Mouse (Mus musculus) ovary, postnatal 10 days (tissue): ENCODE results near the gene C1qtnf2.

Source experiments
- DNase-seq: peaks from one replicate; pipeline ENCODE4 v3.0.0; 2022; ENCODE audit warnings: low spot score

C1qtnf2 gene

DNA sequence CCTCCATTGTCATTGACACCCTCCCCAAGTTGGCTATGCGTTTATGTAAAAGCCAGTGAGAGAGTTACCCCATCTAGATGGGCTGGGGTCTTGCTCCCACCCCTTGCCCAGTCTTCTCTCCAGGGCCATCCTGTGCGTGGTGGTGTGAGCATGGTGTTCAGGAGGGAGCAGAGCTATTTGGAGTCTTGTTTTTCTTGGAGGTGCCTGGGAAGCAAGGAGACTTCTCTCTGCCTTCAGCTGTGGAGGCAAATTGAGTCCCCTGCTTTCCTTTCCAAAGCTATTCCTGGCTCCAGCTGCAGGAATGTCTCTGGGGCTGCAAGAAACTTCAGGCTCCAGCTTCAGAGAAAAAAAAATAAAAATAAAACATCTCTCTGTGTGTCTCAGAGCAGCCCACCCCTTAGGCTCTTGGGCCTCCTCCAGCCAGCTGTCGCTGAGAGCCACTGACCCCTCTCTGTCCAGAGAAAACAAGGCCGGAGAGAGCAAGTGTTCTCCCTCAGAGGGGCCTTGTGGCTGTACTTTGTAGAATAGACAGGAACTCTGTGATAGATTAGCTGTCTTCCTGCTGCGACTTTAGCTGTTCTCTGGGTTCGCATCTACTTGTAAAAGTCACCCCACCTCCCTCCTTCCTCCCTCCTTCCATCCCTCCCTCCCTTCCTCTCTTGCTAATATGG lies 9.2 kb downstream of the C1qtnf2 start:
- no peak for DNase-seq

DNA sequence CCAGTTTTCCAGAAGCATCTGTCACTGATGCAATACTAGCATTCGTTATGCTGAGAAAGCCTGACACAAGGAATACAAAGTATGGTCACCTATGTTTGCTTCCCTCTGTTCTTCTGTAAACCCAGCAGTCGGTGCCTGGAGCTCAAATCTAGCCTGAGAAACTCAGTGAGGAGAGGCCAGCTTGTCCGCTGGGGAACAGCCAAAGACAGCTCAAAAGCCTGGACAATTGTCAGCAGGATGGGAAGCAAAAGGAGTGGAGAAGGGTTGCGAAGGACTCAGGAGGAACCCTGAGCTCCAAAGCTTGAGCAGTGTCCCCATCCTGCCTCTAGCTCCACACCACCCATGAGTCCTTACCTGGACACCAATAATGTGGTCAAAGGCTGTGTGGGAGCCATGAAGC lies 10.0 kb downstream of the C1qtnf2 start:
- DNase-seq: no peak

DNA sequence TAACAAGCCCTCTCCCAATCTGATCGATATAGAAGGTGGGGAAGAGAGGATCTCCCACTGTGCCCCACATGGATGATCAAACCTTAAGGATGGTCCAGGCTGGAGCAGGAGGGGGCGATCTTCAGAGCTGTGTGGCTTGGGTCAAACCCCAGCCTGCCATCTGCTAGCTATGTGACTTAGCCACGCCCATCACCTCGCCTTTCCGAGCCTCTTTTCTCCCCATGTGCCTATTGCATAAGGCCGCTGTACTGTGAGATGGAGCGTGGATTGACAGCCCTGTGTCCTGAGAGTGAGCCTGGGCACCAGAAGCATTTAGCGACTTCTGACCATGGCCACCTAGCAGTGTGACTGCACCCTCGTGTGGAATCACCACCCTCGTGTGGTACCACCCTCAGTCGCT lies 10.6 kb downstream of the C1qtnf2 start:
- no peak for DNase-seq

DNA sequence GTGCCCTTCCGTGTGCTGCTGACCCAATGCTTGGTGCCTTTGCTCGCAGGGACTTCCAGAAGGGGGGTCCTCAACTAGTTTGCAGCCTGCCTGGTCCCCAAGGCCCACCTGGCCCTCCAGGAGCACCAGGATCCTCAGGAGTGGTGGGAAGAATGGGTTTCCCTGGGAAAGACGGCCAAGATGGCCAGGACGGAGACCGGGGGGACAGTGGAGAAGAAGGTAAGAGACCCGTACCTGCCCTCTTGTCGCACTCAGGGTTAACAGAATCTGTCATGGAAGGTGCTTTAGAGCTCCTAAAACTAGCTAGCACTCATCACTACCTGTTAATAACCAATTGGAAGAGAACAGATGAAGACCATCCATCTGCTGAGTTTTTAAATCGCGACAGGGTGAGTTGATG lies 11.8 kb downstream of the C1qtnf2 start:
- no peak for DNase-seq

DNA sequence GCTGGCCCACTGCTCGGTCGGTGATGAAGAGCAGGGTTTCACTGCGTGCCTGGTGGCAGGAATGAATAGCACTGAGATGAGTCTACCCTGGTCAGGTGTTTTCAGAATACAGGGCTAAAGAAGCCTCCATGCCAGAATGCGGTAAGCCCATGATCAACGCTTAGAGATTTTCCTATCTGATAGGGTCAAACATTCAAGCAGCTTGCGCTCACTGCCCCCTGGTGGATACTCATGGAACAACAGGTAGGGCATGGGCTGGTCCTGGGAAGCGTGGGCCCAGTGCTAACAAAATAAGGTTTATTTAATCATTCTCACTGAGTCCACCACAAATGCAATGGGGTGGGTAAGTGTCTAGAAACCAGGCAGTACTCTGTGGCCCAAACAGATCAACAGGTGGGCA lies 18.6 kb downstream of the C1qtnf2 start:
- DNase-seq: peak; percentile 54

DNA sequence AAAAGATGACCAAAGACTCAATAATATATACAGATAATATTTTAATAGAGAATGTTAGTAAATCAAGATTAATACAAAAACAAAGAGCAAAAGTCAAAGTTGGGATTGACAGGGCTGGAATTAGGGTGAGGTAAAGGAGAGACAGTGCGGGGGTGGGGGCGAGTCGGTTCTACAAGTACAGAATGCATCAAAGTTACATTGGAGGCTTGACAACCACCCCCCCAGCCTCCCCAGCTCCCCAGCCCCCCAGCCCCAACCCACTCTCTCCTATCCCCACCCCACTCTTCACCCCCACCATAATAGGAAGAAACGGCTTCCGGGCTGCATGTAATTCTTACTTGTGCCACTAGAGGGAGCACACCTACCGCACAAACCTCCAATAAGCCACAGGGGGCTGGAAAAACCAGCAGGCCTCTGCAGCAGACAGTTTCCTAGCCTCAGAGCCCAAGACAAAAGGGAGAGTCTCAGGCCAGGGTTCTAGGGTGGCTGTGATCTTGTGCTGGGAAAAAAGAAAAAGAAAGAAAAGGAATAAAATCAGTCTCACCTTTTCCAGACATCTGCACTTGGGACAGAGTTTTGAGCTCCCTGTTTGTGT lies 19.8 kb downstream of the C1qtnf2 start:
- DNase-seq: peak; percentile 42

DNA sequence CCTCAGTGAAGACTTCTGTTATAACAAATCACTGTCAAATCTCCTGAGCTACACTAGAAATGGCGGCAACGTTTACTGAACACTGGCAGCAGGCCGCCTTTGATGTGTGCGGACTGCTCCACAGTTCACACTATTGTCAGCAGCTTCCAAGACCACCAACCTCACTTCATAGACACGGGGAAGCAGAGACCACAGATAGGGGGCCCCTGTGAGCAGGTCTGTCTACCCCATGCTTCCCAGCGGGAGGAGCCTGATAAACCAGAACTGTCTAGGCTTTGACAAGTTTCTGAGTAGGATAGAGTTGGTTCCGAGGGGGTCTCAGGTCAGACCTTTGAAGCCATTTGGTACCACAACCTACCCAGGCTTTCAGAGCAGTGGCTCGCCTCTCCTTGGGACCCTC lies 21.0 kb downstream of the C1qtnf2 start:
- DNase-seq: no peak

DNA sequence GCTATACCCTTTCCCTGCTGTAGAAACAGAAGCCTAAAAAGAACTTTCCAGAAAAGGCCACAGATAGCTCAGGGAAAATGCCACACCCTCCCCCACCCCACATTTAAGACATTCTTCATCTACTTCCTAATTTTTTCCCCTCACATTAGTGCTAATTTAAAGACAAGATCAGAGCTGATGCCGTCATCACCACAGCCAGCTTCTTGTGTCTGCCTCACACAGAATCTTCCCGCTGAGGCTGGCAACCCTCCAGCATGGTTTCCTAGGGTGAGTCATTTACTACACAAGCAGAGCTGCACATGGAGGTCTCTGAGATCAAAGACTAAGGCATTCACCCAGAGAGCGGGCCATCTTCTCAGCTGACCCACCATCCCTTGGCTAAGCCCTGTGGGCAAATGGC lies 21.5 kb downstream of the C1qtnf2 start:
- no peak for DNase-seq

DNA sequence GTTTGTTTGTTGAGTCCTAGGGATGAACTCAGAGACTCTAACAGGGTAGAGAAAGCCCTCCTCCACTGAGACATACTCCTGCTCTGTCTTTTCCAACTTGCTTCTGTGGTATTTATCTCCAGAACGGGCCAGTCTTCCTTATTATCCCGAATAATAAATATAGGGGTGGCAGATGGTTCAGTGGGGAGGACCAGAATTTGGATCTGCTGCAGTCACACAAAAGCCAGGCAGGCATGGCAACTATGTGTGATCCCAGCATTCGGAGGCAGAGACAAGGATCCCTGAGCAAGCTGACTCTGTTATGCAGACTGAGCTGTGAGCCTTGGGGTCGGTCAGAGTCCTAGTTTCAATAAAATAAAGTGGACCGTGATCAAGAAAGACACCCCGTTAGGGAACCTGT lies 27.2 kb downstream of the C1qtnf2 start:
- DNase-seq: no peak

DNA sequence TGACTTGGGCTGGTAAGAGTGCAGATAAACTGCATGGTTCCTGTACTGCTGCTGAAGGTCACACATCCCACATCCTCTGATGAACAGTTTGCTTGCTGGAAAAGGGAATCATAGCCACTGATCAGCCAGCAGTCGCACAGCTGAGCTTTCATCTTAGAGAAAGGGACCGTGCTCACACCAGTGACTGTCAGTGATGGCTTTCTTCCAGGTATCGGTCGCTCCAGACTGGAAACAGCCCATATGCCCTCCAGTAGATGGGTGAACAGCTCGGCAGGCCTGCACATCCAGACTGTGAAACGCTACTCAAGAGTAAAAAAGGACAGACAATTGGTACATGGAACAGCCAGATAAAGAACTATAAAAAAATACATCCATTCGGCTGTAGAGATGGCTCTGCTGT lies 31.1 kb downstream of the C1qtnf2 start:
- no peak for DNase-seq

DNA sequence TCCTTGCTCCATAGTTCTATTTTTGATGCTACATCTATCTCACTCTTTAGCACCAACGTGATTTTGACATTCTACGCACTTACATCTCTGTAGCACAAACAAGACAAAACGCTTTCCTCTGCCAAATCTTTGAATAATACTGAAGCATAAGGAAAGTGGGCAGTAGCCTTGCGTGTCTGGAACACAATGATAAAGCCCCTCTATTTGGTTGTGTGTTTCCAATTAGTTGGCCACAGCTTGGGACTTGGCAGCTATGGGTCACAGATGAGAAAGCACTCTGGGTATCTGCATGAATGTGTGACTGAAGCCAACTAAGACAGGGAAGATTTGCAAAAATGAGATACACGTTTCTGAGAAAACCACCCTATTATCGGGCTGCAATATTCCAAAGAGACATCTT lies 33.9 kb downstream of the C1qtnf2 start:
- DNase-seq: no peak

DNA sequence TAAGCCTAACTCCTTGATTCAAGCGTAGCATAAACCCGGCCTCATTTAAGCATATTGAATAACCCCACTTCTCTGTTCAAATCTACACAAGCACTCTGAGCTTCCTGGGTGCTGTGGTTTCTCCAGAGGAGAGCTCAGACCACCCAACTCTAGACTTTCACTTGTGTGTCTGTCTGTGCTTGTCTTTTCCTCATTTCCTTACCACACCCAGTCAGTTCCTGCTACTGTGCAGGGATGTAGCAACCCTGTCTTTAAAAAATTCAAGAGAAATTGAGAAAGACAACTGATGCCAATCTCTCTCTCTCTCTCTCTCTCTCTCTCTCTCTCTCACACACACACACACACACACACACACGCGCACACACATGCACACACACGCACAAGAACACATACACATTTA lies 35.8 kb downstream of the C1qtnf2 start:
- no peak for DNase-seq

DNA sequence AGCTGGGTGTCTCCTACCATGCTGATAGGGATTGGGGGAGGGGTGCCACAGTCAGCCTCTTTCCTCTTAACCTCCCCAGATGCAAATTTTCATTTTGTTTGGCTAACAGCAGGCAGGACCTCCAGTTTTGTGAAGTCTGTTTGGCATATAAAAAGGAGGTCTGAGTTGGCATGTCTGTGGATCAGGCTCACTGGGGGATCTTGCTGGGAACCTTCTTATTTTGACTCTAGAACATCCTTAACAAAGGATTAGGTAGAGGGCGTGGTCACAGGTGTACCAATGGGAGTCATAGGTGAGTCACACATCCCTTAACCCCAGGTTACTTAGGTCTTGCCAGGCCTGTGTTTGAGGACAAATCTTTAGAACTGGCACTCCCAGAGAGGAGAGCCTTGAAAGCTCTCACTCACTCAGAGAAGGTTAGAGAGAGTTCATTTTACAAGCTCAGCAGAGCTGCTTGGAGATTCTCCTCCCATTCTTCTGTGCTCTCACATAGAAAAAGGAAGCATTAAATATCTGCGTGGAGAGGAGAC lies 38.6 kb downstream of the C1qtnf2 start:
- DNase-seq: no peak

DNA sequence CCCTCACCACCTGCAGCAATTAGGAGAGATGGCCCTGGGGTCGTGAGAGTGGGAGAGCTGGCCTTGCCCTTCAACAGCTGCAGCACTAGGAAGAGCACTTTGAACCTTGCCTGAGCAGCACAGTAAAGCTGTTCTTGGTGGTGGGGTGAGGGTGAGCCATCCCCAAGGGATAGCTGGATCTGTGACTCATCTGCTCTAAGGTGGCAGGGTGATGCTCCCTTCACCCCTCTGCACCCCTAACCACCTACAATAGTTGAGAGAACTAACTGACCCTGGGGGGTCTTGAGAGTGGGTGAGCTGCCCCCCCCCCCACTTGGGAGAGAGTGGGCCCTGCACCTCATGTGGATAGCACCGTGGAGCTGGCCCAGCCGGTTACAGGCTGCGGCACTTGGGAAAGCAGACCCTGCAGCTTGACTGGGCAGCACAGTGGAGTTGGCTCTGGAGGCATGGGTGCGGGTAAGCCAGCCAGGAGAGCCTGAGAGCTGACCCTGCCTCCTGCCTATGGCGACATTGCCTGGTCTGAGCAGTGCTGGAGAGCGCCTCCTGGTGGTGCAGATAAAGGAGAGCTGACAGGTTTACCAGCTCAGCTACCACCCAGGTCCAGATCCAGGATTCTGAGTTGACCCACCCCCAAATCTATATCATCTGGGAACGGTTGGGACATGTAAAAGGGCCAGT lies 42.4 kb downstream of the C1qtnf2 start:
- DNase-seq: no peak

DNA sequence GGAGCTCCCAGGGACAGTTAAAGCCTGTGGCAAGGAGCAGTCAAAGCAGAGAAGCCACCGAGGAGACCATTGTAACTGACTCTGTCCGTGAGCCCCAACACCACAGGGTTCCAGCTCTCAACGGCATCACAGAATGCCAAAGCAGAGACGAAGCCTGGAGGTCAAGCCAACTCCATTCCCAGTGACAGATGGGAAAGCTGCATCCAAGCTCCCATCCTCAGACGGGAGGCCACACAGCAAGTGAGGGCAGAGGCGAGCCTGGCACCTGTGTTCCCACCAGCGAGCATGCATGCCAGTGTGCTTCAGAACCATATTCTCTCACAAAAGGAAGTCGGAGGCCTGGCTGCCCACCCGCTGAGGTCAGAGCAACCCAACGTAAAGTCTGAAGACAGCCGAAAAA lies 43.6 kb downstream of the C1qtnf2 start:
- DNase-seq: no peak

DNA sequence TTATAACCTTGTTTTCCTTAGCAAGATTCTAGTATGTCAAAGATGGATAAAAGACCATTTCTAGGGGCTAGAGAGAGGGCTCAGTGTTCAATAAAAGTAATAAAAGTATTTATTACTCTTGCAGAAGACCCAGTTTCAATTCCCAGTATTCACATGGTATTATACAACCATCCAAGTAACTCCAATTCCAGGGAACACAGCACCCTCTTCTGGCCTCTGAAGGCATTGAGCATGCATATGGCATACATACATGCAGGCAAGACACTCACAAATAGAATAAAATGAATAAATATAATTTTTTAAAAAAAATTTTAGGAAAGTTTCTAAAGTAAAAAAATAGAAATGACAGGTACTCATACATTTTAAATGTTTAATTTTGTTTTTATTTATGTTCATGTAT lies 44.0 kb downstream of the C1qtnf2 start:
- no peak for DNase-seq

DNA sequence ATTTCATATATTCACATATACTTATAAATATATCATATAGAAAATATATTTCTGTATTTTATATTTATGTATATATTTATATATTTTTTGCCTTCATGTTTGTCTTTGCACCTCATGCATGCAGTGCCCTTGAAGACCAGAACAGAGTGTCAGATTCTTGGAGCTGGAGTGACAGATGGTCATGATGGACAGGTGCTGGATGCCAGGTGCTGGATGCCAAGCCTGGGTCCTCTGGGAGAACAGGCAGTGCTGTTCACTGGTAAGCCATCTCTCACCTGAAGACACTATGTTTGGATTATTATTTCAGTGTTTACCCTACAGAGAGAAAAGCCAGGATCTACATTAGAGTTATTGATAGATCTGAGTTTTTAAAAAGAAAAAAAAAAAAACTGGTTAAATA lies 44.7 kb downstream of the C1qtnf2 start:
- no peak for DNase-seq

DNA sequence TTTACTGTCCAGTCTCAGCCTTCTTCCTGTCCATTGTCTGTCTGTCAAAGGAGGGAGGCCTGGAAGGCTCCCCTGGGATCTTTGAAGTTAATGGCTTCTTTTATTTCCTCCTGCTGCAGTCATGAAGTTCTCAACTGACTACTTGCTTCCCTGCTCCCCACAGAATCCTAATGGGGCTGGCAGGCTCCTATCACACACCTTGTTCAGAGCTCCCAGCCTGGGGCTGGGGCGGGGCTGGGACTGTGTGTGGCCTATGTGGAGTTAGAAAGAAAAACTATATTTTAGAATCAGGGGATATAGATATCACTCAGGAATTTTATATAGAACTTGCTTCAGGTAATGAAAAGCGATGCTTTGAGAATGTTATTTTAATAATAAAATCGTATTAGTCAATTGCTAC lies 46.4 kb downstream of the C1qtnf2 start:
- DNase-seq: no peak

DNA sequence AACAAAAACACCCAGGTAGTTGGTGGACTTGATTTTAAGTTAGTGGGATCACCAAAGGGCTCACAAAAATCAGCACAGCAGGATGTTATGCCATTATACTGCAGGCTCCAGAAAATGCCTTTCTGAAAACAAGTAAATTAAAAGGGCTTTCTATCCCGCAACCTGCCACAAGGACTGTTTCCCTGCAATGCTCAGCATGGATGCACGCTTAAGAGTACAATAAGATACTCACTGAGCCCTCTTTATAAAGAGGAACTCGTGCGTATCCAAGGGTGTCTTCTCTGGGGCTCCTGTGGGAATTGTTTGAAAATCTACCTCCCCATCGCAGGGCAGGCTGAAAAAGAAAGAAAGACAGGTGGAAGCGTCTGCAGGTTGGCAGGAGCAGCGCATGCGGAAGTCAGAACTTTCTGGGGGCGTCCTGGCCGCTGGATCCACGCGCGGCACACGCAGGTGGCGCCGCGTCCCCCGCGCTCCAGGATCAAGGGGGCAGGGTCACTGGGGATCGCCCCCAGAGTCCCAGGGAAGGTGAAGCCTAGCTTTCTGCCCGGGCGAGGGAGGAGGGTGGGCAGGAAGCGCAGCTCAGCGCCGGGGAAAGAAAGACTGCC lies 54.1 kb downstream of the C1qtnf2 start:
- DNase-seq: peak; percentile 53

DNA sequence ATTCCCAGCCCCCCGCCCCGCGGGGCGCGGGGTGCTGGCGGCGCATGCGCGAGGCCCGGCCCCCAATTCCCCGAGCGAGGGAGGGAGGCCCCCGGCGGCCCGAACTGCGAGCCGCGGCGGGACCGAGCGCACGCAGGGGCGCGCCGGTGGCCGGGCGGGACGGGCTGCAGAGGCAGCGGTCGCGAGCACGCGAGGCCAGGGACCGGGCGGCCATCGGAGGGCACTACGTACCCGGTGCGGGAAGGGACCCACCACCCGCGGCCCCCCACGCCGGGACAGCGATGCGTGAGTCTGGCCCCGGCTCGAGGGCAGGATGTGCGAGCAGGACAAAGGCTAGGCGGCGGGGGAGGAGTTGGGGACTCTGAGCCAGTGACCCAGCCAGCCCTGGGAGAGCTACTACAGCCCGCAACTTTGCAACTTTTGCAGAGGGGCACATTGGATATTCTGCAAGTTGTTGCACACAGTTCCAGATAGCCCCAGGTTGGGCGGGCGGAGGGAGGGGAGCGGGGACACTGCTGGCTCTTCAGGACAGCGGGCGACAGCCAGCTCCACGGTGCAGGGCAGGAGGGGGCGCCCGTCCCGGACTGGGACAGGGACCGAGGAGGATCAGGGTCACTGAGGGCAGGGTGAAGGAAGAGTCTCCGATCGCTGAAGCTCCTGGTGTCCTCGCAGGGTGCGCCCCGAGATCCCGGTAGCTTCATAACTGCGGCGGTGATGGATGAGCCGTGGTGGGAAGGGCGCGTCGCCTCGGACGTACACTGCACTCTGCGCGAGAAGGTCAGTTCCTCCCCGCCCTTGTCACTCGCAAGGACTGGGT lies 54.8 kb downstream of the C1qtnf2 start, which contains the start of gene Ccnjl:
Ccnjl (plus strand) TSS at position 102 of the 817 bp plus-strand sequence.
- peak; percentile 56 for DNase-seq

DNA sequence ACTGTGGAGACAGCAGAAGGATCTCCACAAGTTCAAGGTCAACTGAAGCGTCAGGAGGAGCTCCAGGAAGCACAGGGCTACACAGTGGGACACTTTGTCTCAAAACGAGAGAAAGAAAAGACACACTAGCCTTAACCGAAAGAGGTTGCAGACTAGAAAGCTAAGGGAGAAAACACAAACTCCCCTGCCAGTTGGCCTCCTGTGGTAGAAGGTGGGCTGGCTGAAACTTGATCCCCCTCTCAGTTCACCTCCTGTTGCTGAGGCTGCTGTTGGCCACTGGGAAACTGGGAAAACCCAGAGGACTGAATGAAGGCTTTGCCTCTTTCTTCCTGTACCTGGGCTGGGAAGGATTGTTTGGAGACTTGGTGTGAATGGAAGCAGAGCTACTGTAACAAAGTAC lies 56.0 kb downstream of the C1qtnf2 start:
- no peak for DNase-seq

DNA sequence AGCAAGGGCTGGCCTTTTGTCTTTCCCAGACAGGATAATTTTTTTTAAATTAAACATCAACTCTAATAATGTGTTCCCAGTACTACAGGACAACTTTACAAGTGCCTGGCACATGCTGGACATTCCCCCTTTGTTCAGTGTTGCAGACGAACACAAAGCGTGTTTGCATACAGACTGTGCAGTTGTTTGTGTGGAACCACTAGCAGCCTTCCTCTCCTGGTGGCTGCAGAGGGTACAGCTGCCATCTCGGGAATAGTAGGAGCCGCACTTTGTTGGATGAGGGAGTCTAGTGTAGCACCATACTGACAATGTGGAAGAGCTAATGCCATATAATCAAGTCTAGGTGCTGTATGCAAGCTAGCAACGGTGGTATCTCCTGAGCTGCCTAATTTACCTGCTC lies 57.5 kb downstream of the C1qtnf2 start:
- DNase-seq: no peak
